Mouse (Mus musculus) lung, embryonic 15.5 days (tissue): ENCODE data around the gene Olfr784. TPM values are rescaled to one million over a fixed set of nuclear protein-coding genes. Genes with fewer than 3 reads are reported as not detected.
"Not testable (repeated sequence)": the region's sequence is repeated elsewhere in the genome, so short reads cannot be mapped to it uniquely, and the experiment has no call there.

ENCODE experiments used
- ATAC-seq: fragments of 200-750 bp; cut with Nextera tagmentation; 2 replicates; pipeline ENCODE4 v1.8.0; 2017; ENCODE audit warnings: moderate number of reproducible peaks, borderline replicate concordance; ENCODE audit not compliant: low FRiP score, low TSS enrichment; ENCODE audit errors: extremely low read depth
- H3K27ac ChIP-seq: fragments of 300-500 bp; sonication (generic); 2 replicates; pipeline ENCODE4 v1.5.1; 2015; ENCODE audit warnings: moderate library complexity, mild to moderate bottlenecking, inconsistent platforms
- H3K27me3 ChIP-seq: fragments of 300-500 bp; sonication (generic); 2 replicates; pipeline ENCODE4 v1.6.1; 2015; ENCODE audit warnings: inconsistent platforms
- H3K36me3 ChIP-seq: fragments of 300-500 bp; sonication (generic); 2 replicates; pipeline ENCODE4 v1.6.1; 2015; ENCODE audit warnings: inconsistent platforms
- H3K4me1 ChIP-seq: fragments of 300-500 bp; sonication (generic); 2 replicates; pipeline ENCODE4 v1.6.1; 2015; ENCODE audit warnings: inconsistent platforms
- H3K4me2 ChIP-seq: fragments of 300-500 bp; sonication (generic); 2 replicates; pipeline ENCODE4 v1.6.1; 2015; ENCODE audit warnings: inconsistent platforms, mild to moderate bottlenecking, moderate library complexity
- H3K4me3 ChIP-seq: fragments of 300-500 bp; sonication (generic); 2 replicates; pipeline ENCODE4 v1.5.1; 2015; ENCODE audit warnings: mild to moderate bottlenecking, inconsistent platforms
- H3K9ac ChIP-seq: fragments of 300-500 bp; sonication (generic); 2 replicates; pipeline ENCODE4 v1.6.1; 2015; ENCODE audit warnings: inconsistent platforms
- H3K9me3 ChIP-seq: fragments of 300-500 bp; sonication (generic); 2 replicates; pipeline ENCODE4 v1.6.1; 2016; ENCODE audit warnings: inconsistent platforms
- WGBS: fragments of 180-500 bp; shearing (Covaris S2); methylation state at CpG from one replicate; pipeline ENCODE4 v1.1.7; 2015; 5-methylcytosine and 5-hydroxymethylcytosine counted together
- polyA plus RNA-seq: library from polyadenylated mRNA; unstranded; fragments of >200 nt; fragmentation: Nextera tagmentation; extraction: Ambion mirVana; gene quantifications from 2 replicates; pipeline ENCODE4 v1.2.1, GENCODE M21; 2015

The Olfr784 gene
- polyA plus RNA-seq = 0.05 and 0.06 TPM in 2 replicates

- Histone ChIP-seq H3K4me1 (no peaks in the 10 kb centered on the region), H3K4me2 (no peak within 1 kb of the TSS), H3K9me3 (no peaks in the 10 kb centered on the region), H3K27me3 (no peaks in the 10 kb centered on the region), H3K9ac (no peak within 1 kb of the TSS), H3K4me3 (no peak within 1 kb of the TSS), H3K27ac (no peak within 1 kb of the TSS), H3K36me3 (no peaks in the 10 kb centered on the region)
- ATAC-seq = no peak
These were observed at the start of gene Olfr784 for GRCm38 (mm10) chr10:129383783-129384182. Gene Olfr784 (plus strand): TSS chr10:129384083.

- no peak for ATAC-seq
- 80% methylated on average over 3 of the region's 3 CpGs for WGBS
- no peaks in the 10 kb centered on the region for H3K9me3 ChIP-seq
- H3K4me2 ChIP-seq = no peak within 1 kb of the TSS
- no peak within 1 kb of the TSS for H3K27ac ChIP-seq
- no peaks in the 10 kb centered on the region for H3K36me3 ChIP-seq
- H3K9ac ChIP-seq = no peak within 1 kb of the TSS
- no peak within 1 kb of the TSS for H3K4me3 ChIP-seq
- no peaks in the 10 kb centered on the region for H3K4me1 ChIP-seq
- H3K27me3 ChIP-seq = no peaks in the 10 kb centered on the region
These were observed 35.3 kb upstream of the Olfr784 start, which contains the start of gene Olfr782 for GRCm38 (mm10) chr10:129348550-129348949. Gene Olfr782 (plus strand): TSS chr10:129348850.

- WGBS = 67% methylated on average over 2 of the region's 2 CpGs
- not testable (repeated sequence) for H3K27ac ChIP-seq, ATAC-seq, H3K9me3 ChIP-seq, H3K4me3 ChIP-seq, H3K27me3 ChIP-seq, H3K4me1 ChIP-seq, H3K4me2 ChIP-seq, H3K36me3 ChIP-seq, H3K9ac ChIP-seq
These were observed 31.4 kb upstream of the Olfr784 start for GRCm38 (mm10) chr10:129352475-129352874.

GRCm38 (mm10) chr10:129356496-129356895 is 27.4 kb upstream of the Olfr784 start:
- H3K36me3 ChIP-seq, ATAC-seq: not testable (repeated sequence)

GRCm38 (mm10) chr10:129357307-129357706 is 26.6 kb upstream of the Olfr784 start:
- WGBS = 68% methylated on average over 5 of the region's 5 CpGs
- no peaks in the 10 kb centered on the region for H3K9me3 ChIP-seq
- H3K36me3 ChIP-seq = no peaks in the 10 kb centered on the region
- H3K4me2 ChIP-seq = no peak overlapping the region
- ATAC-seq = no peak
- H3K27me3 ChIP-seq = no peaks in the 10 kb centered on the region
- no peak overlapping the region for H3K27ac ChIP-seq
- H3K4me3 ChIP-seq = no peak overlapping the region
- no peaks in the 10 kb centered on the region for H3K4me1 ChIP-seq
- H3K9ac ChIP-seq = no peak overlapping the region

More at GRCm38 (mm10) chr10:129356496-129356895, 27.4 kb upstream of the Olfr784 start:
- H3K9ac ChIP-seq, H3K4me1 ChIP-seq, H3K9me3 ChIP-seq, H3K27me3 ChIP-seq, H3K4me2 ChIP-seq, H3K27ac ChIP-seq, H3K4me3 ChIP-seq: not testable (repeated sequence)
- WGBS = 87% methylated on average over 4 of the region's 4 CpGs

- not testable (repeated sequence) for H3K27me3 ChIP-seq, H3K9ac ChIP-seq, H3K36me3 ChIP-seq, H3K4me2 ChIP-seq, H3K27ac ChIP-seq, H3K9me3 ChIP-seq, H3K4me1 ChIP-seq, H3K4me3 ChIP-seq, ATAC-seq
- 84% methylated on average over 5 of the region's 5 CpGs for WGBS
These were observed 9.8 kb upstream of the Olfr784 start for GRCm38 (mm10) chr10:129374051-129374450.

GRCm38 (mm10) chr10:129400892-129401291 is 17.0 kb downstream of the Olfr784 start:
- 51% methylated on average over 5 of the region's 5 CpGs for WGBS
- no peak overlapping the region for H3K4me2 ChIP-seq
- no peak for ATAC-seq
- H3K27ac ChIP-seq = no peak overlapping the region
- no peaks in the 10 kb centered on the region for H3K36me3 ChIP-seq
- H3K4me3 ChIP-seq = no peak overlapping the region
- H3K27me3 ChIP-seq = no peaks in the 10 kb centered on the region
- no peaks in the 10 kb centered on the region for H3K4me1 ChIP-seq
- H3K9ac ChIP-seq = no peak overlapping the region
- H3K9me3 ChIP-seq = no peaks in the 10 kb centered on the region

- Histone ChIP-seq H3K36me3 (no peaks in the 10 kb centered on the region), H3K9me3 (no peaks in the 10 kb centered on the region), H3K27me3 (no peaks in the 10 kb centered on the region), H3K4me1 (no peaks in the 10 kb centered on the region), H3K9ac (no peak within 1 kb of the TSS), H3K27ac (no peak within 1 kb of the TSS), H3K4me2 (no peak within 1 kb of the TSS), H3K4me3 (no peak within 1 kb of the TSS)
- no peak for ATAC-seq
- 66% methylated on average over 2 of the region's 2 CpGs for WGBS
These were observed 21.2 kb downstream of the Olfr784 start, which contains the start of gene Olfr785 for GRCm38 (mm10) chr10:129405126-129405525. Gene Olfr785 (plus strand): TSS chr10:129405426.

- no peak within 1 kb of the TSS for H3K4me2 ChIP-seq
- H3K27me3 ChIP-seq = no peaks in the 10 kb centered on the region
- no peaks in the 10 kb centered on the region for H3K9me3 ChIP-seq
- no peak within 1 kb of the TSS for H3K4me3 ChIP-seq
- H3K4me1 ChIP-seq = no peaks in the 10 kb centered on the region
- H3K27ac ChIP-seq = no peak within 1 kb of the TSS
- ATAC-seq = no peak
- H3K36me3 ChIP-seq = no peaks in the 10 kb centered on the region
- H3K9ac ChIP-seq = no peak within 1 kb of the TSS
These were observed 43.1 kb downstream of the Olfr784 start, which contains the start of gene Olfr786 for GRCm38 (mm10) chr10:129427006-129427405. Gene Olfr786 (plus strand): TSS chr10:129427306.

Other genes starting within 250 kb of the Olfr784 start
- not detected in 2 replicates for gene Olfr770, start 245.1 kb upstream of the Olfr784 start, polyA plus RNA-seq
- not detected in 2 replicates for gene Olfr771, start 219.3 kb upstream of the Olfr784 start, polyA plus RNA-seq
- not detected in 2 replicates for gene Olfr772, start 206.2 kb upstream of the Olfr784 start, polyA plus RNA-seq
- gene Olfr773, start 196.7 kb upstream of the Olfr784 start, polyA plus RNA-seq = not detected in 2 replicates
- gene Olfr774, start 147.9 kb upstream of the Olfr784 start, polyA plus RNA-seq = not detected in 2 replicates
- not detected in 2 replicates for gene Olfr775, start 135.7 kb upstream of the Olfr784 start, polyA plus RNA-seq
- not detected in 2 replicates for gene Olfr776, start 125.0 kb upstream of the Olfr784 start, polyA plus RNA-seq
- gene Olfr777, start 112.6 kb upstream of the Olfr784 start, polyA plus RNA-seq = not detected in 2 replicates
- not detected in 2 replicates for gene Olfr780, start 66.0 kb upstream of the Olfr784 start, polyA plus RNA-seq
- not detected in 2 replicates for gene Olfr781, start 55.2 kb upstream of the Olfr784 start, polyA plus RNA-seq
- not detected in 2 replicates for gene Olfr782, start 35.2 kb upstream of the Olfr784 start, polyA plus RNA-seq
- not detected in 2 replicates for gene Olfr785, start 21.3 kb downstream of the Olfr784 start, polyA plus RNA-seq
- not detected in 2 replicates for gene Olfr786, start 43.2 kb downstream of the Olfr784 start, polyA plus RNA-seq
- not detected in 2 replicates for gene Olfr787, start 77.8 kb downstream of the Olfr784 start, polyA plus RNA-seq
- gene Olfr788, start 86.9 kb downstream of the Olfr784 start, polyA plus RNA-seq = not detected in 2 replicates
- not detected in 2 replicates for gene Olfr789, start 100.7 kb downstream of the Olfr784 start, polyA plus RNA-seq
- gene Olfr790, start 114.4 kb downstream of the Olfr784 start, polyA plus RNA-seq = not detected in 2 replicates
- gene Olfr791, start 137.7 kb downstream of the Olfr784 start, polyA plus RNA-seq = not detected in 2 replicates
- gene Olfr792, start 155.1 kb downstream of the Olfr784 start, polyA plus RNA-seq = not detected in 2 replicates
- not detected in 2 replicates for gene Olfr794, start 183.6 kb downstream of the Olfr784 start, polyA plus RNA-seq
- not detected in 2 replicates for gene Olfr796, start 228.5 kb downstream of the Olfr784 start, polyA plus RNA-seq
- not detected in 2 replicates for gene Olfr798, start 243.9 kb downstream of the Olfr784 start, polyA plus RNA-seq